Mouse (Mus musculus) CD4-positive helper T cell, adult 2 months (primary cell): ENCODE results near the gene Gm3880.
"Not testable (repeated sequence)": the region's sequence is repeated elsewhere in the genome, so short reads cannot be mapped to it uniquely, and the experiment has no call there.

ENCODE experiments used
- DNase-seq: peaks from one replicate; pipeline ENCODE4 v3.0.0-alpha.2; 2012; ENCODE audit warnings: low read depth, missing footprints, low spot score

Gene Gm3880

GRCm38 (mm10) chrX:102686872-102687271, at the start of gene Gm3880:
Gene Gm3880 (minus strand): TSS chrX:102686972.
- DNase-seq: not testable (repeated sequence)

- not testable (repeated sequence) for DNase-seq
Observed at GRCm38 (mm10) chrX:102724226-102724625, 37.5 kb upstream of the Gm3880 start.

GRCm38 (mm10) chrX:102707535-102707934, 20.8 kb upstream of the Gm3880 start, which contains the start of the genes Gm9112 and Dmrtc1b:
Gene Gm9112 (minus strand): TSS chrX:102707635.
Gene Dmrtc1b (plus strand): TSS chrX:102707865.
- DNase-seq: not testable (repeated sequence)

GRCm38 (mm10) chrX:102700636-102701035, 13.9 kb upstream of the Gm3880 start:
- DNase-seq: not testable (repeated sequence)

GRCm38 (mm10) chrX:102689252-102689651, 2.5 kb upstream of the Gm3880 start:
- not testable (repeated sequence) for DNase-seq

GRCm38 (mm10) chrX:102684706-102685105, 2.1 kb downstream of the Gm3880 start:
- not testable (repeated sequence) for DNase-seq

- DNase-seq: no peak
Observed at GRCm38 (mm10) chrX:102666641-102667040, 20.1 kb downstream of the Gm3880 start.

GRCm38 (mm10) chrX:102660712-102661111, 26.1 kb downstream of the Gm3880 start:
- no peak for DNase-seq

GRCm38 (mm10) chrX:102645691-102646090, 41.1 kb downstream of the Gm3880 start:
- no peak for DNase-seq

- DNase-seq: no peak
Observed at GRCm38 (mm10) chrX:102645146-102645545, 41.6 kb downstream of the Gm3880 start.

GRCm38 (mm10) chrX:102644573-102644951, 42.2 kb downstream of the Gm3880 start:
- no peak for DNase-seq

GRCm38 (mm10) chrX:102643823-102644572, 42.8 kb downstream of the Gm3880 start, which contains the start of gene Phka1:
Gene Phka1 (minus strand): TSS chrX:102644246.
- peak; percentile 2 for DNase-seq
